Mouse (Mus musculus): Measurements from ENCODE around the gene B4galt3. TPM values are rescaled to one million over a fixed set of nuclear protein-coding genes. Genes with fewer than 3 reads are reported as not detected.

The B4galt3 gene
- polyA plus RNA-seq, 1 experiment from 2014 or later: 65.5 TPM

- Histone ChIP-seq H3K4me3 (ENCODE audit: low read depth, low read length) (peak overlapping the region; percentile 89), H3K36me3 (ENCODE audit: control insufficient read depth, insufficient read depth, low read length) (peaks cover 28% of the 10 kb centered on the region), H3K27me3 (replicated peaks; ENCODE audit: control insufficient read depth, insufficient read depth, low read length) (no peaks in the 10 kb centered on the region), H3K4me1 (replicated peaks; ENCODE audit: control insufficient read depth, insufficient read depth, low read length) (peaks cover 47% of the 10 kb centered on the region), H3K9ac (ENCODE audit: low read length) (peak overlapping the region; percentile 50), H3K4me2 (ENCODE audit: low read length) (peak overlapping the region; percentile 69), H3K27ac (ENCODE audit: low read depth) (peak overlapping the region; percentile 92), H3K9me3 (ENCODE audit: control insufficient read depth, low read length) (no peaks in the 10 kb centered on the region)
- DNase-seq (ENCODE audit: low spot score) (no peak), ATAC-seq (replicated peaks; ENCODE audit: low FRiP score, low TSS enrichment, low read depth) (no peak)
- 11% methylated on average over 13 of the region's 13 CpGs for WGBS
These were observed 22.7 kb upstream of the B4galt3 start for GRCm38 (mm10) chr1:171247453-171247841.

GRCm38 (mm10) chr1:171247916-171248315, 22.2 kb upstream of the B4galt3 start:
- ATAC-seq (replicated peaks; ENCODE audit: low FRiP score, low TSS enrichment, low read depth): no peak
- Histone ChIP-seq H3K9ac (ENCODE audit: low read length) (peak overlapping the region; percentile 50; the same call in 1 of the 2 replicates), H3K27ac (ENCODE audit: low read depth) (peak overlapping the region; percentile 92), H3K4me3 (ENCODE audit: low read depth, low read length) (peak overlapping the region; percentile 89), H3K4me2 (ENCODE audit: low read length) (peak overlapping the region; percentile 69), H3K9me3 (ENCODE audit: control insufficient read depth, low read length) (no peaks in the 10 kb centered on the region), H3K27me3 (replicated peaks; ENCODE audit: control insufficient read depth, insufficient read depth, low read length) (no peaks in the 10 kb centered on the region), H3K36me3 (ENCODE audit: control insufficient read depth, insufficient read depth, low read length) (peaks cover 23% of the 10 kb centered on the region), H3K4me1 (replicated peaks; ENCODE audit: control insufficient read depth, insufficient read depth, low read length) (peaks cover 47% of the 10 kb centered on the region)
- 43% methylated on average over 4 of the region's 4 CpGs for WGBS
- no peak for DNase-seq (ENCODE audit: low spot score)

GRCm38 (mm10) chr1:171248386-171249226, 21.5 kb upstream of the B4galt3 start:
- no peak for ATAC-seq (replicated peaks; ENCODE audit: low FRiP score, low TSS enrichment, low read depth)
- no peak overlapping the region; the same call in 1 of the 2 replicates for H3K4me2 ChIP-seq (ENCODE audit: low read length)
- 42% methylated on average over 2 of the region's 3 CpGs for WGBS
- H3K9me3 ChIP-seq (ENCODE audit: control insufficient read depth, low read length): no peaks in the 10 kb centered on the region
- H3K9ac ChIP-seq (ENCODE audit: low read length): no peak overlapping the region
- H3K4me1 ChIP-seq (replicated peaks; ENCODE audit: control insufficient read depth, insufficient read depth, low read length): peaks cover 47% of the 10 kb centered on the region
- H3K4me3 ChIP-seq (ENCODE audit: low read depth, low read length): no peak overlapping the region
- peak overlapping the region; percentile 92 for H3K27ac ChIP-seq (ENCODE audit: low read depth)
- DNase-seq (ENCODE audit: low spot score): no peak
- no peaks in the 10 kb centered on the region for H3K27me3 ChIP-seq (replicated peaks; ENCODE audit: control insufficient read depth, insufficient read depth, low read length)
- H3K36me3 ChIP-seq (ENCODE audit: control insufficient read depth, insufficient read depth, low read length): peaks cover 16% of the 10 kb centered on the region; the same call in 1 of the 2 replicates

- peaks cover 47% of the 10 kb centered on the region for H3K4me1 ChIP-seq (replicated peaks; ENCODE audit: control insufficient read depth, insufficient read depth, low read length)
- ATAC-seq (replicated peaks; ENCODE audit: low FRiP score, low TSS enrichment, low read depth) (no peak), DNase-seq (ENCODE audit: low spot score) (peak; percentile 62)
- peak within 1 kb of the TSS; percentile 71 for H3K27ac ChIP-seq (ENCODE audit: low read depth)
- H3K4me2 ChIP-seq (ENCODE audit: low read length): peak within 1 kb of the TSS; percentile 60
- H3K4me3 ChIP-seq (ENCODE audit: low read depth, low read length): peak within 1 kb of the TSS; percentile 28
- 0 out of 2 replicates have a peak, but pooled peaks cover 7% of the 10 kb centered on the region for H3K36me3 ChIP-seq (ENCODE audit: control insufficient read depth, insufficient read depth, low read length)
- H3K9ac ChIP-seq (ENCODE audit: low read length): peak within 1 kb of the TSS; percentile 25
- no peaks in the 10 kb centered on the region for H3K27me3 ChIP-seq (replicated peaks; ENCODE audit: control insufficient read depth, insufficient read depth, low read length)
- no peaks in the 10 kb centered on the region for H3K9me3 ChIP-seq (ENCODE audit: control insufficient read depth, low read length)
- 29% methylated on average over 4 of the region's 5 CpGs for WGBS
These were observed 20.1 kb upstream of the B4galt3 start, which contains the start of gene Adamts4 for GRCm38 (mm10) chr1:171249913-171250600. TSS of gene Adamts4 (plus strand) at chr1:171250421.

GRCm38 (mm10) chr1:171250680-171251593, 19.2 kb upstream of the B4galt3 start, which contains the start of gene Ndufs2:
TSS of gene Ndufs2 (minus strand) at chr1:171251388.
- ATAC-seq (replicated peaks; ENCODE audit: low FRiP score, low TSS enrichment, low read depth): no peak
- peak within 1 kb of the TSS; percentile 60 for H3K4me2 ChIP-seq (ENCODE audit: low read length)
- H3K36me3 ChIP-seq (ENCODE audit: control insufficient read depth, insufficient read depth, low read length): peaks cover 1% of the 10 kb centered on the region; the same call in 1 of the 2 replicates
- no peaks in the 10 kb centered on the region for H3K27me3 ChIP-seq (replicated peaks; ENCODE audit: control insufficient read depth, insufficient read depth, low read length)
- no peak for DNase-seq (ENCODE audit: low spot score)
- H3K4me3 ChIP-seq (ENCODE audit: low read depth, low read length): peak within 1 kb of the TSS; percentile 28
- H3K9ac ChIP-seq (ENCODE audit: low read length): peak within 1 kb of the TSS; percentile 25
- 24% methylated on average over 26 of the region's 26 CpGs for WGBS
- peaks cover 41% of the 10 kb centered on the region for H3K4me1 ChIP-seq (replicated peaks; ENCODE audit: control insufficient read depth, insufficient read depth, low read length)
- H3K27ac ChIP-seq (ENCODE audit: low read depth): peak within 1 kb of the TSS; percentile 62
- no peaks in the 10 kb centered on the region for H3K9me3 ChIP-seq (ENCODE audit: control insufficient read depth, low read length)

GRCm38 (mm10) chr1:171251594-171252324, 18.4 kb upstream of the B4galt3 start:
- DNase-seq (ENCODE audit: low spot score) (peak; percentile 64), ATAC-seq (replicated peaks; ENCODE audit: low FRiP score, low TSS enrichment, low read depth) (no peak)
- H3K4me2 ChIP-seq (ENCODE audit: low read length): peak overlapping the region; percentile 60
- H3K36me3 ChIP-seq (ENCODE audit: control insufficient read depth, insufficient read depth, low read length): peaks cover 6% of the 10 kb centered on the region; the same call in 1 of the 2 replicates
- peak overlapping the region; percentile 28 for H3K4me3 ChIP-seq (ENCODE audit: low read depth, low read length)
- H3K27ac ChIP-seq (ENCODE audit: low read depth): peak overlapping the region; percentile 49; the same call in 1 of the 2 replicates
- H3K9ac ChIP-seq (ENCODE audit: low read length): no peak overlapping the region
- WGBS: 14% methylated on average over 13 of the region's 13 CpGs
- no peaks in the 10 kb centered on the region for H3K9me3 ChIP-seq (ENCODE audit: control insufficient read depth, low read length)
- H3K27me3 ChIP-seq (replicated peaks; ENCODE audit: control insufficient read depth, insufficient read depth, low read length): no peaks in the 10 kb centered on the region
- H3K4me1 ChIP-seq (replicated peaks; ENCODE audit: control insufficient read depth, insufficient read depth, low read length): peaks cover 36% of the 10 kb centered on the region

GRCm38 (mm10) chr1:171252415-171252814, 17.7 kb upstream of the B4galt3 start:
- Histone ChIP-seq H3K27ac (ENCODE audit: low read depth) (peak overlapping the region; percentile 49; the same call in 1 of the 2 replicates), H3K9me3 (ENCODE audit: control insufficient read depth, low read length) (no peaks in the 10 kb centered on the region), H3K9ac (ENCODE audit: low read length) (no peak overlapping the region), H3K27me3 (replicated peaks; ENCODE audit: control insufficient read depth, insufficient read depth, low read length) (no peaks in the 10 kb centered on the region), H3K4me3 (ENCODE audit: low read depth, low read length) (peak overlapping the region; percentile 28; the same call in 1 of the 2 replicates), H3K4me2 (ENCODE audit: low read length) (peak overlapping the region; percentile 60), H3K36me3 (ENCODE audit: control insufficient read depth, insufficient read depth, low read length) (peaks cover 6% of the 10 kb centered on the region; the same call in 1 of the 2 replicates), H3K4me1 (replicated peaks; ENCODE audit: control insufficient read depth, insufficient read depth, low read length) (peaks cover 36% of the 10 kb centered on the region)
- ATAC-seq (replicated peaks; ENCODE audit: low FRiP score, low TSS enrichment, low read depth) (no peak), DNase-seq (ENCODE audit: low spot score) (no peak)
- WGBS: 57% methylated on average over 17 of the region's 17 CpGs

Measured in intestine, embryonic 14.5 days (tissue).